Mouse (Mus musculus): ENCODE measurements around the gene Khdrbs1. TPM values are rescaled to one million over a fixed set of nuclear protein-coding genes. Genes with fewer than 3 reads are reported as not detected.
A peak's percentile ranks its signal among the peaks of the same experiment; 100 is the strongest.

Khdrbs1 gene
- total RNA-seq, 2 experiments from 2014 or later: 102 to 110 TPM

- peak; percentile 92 for DNase-seq
Observed at GRCm38 (mm10) chr4:129672083-129672877, 69.8 kb downstream of the Khdrbs1 start, which contains the start of gene Kpna6. TSS of gene Kpna6 (minus strand) at chr4:129672767.

- DNase-seq: peak; percentile 66
Observed at GRCm38 (mm10) chr4:129671491-129672082, 70.5 kb downstream of the Khdrbs1 start.

- no peak for DNase-seq
Observed at GRCm38 (mm10) chr4:129662255-129662813, 79.8 kb downstream of the Khdrbs1 start.

- no peak for DNase-seq
Observed at GRCm38 (mm10) chr4:129661584-129661983, 80.5 kb downstream of the Khdrbs1 start.

GRCm38 (mm10) chr4:129654770-129655169 lies 87.3 kb downstream of the Khdrbs1 start:
- no peak for DNase-seq

Small RNA genes within 50 kb of the gene (microRNA-seq; reads per million reads assigned to microRNA genes)
- 0 reads per million in 2 experiments for gene Gm28017
- 0 to 0.61 reads per million in 2 experiments for gene Mir7016

Other genes starting within 250 kb of the Khdrbs1 start
- gene Marcksl1, start 228.7 kb downstream of the Khdrbs1 start, total RNA-seq (2021): 10 to 100 TPM; 96.6 to 97.7 TPM
- 10 to 100 TPM; 45.0 to 46.4 TPM for gene Hdac1, start 199.6 kb downstream of the Khdrbs1 start, total RNA-seq (2021)
- gene Lck, start 168.7 kb downstream of the Khdrbs1 start, total RNA-seq (2021): under 1 TPM; 0.86 to 0.91 TPM
- gene Fam167b, start 163.8 kb downstream of the Khdrbs1 start, total RNA-seq (2021): 1 to 10 TPM; 1.5 TPM
- gene Eif3i, start 141.7 kb downstream of the Khdrbs1 start, total RNA-seq (2021): 100 to 1,000 TPM; 146 to 160 TPM
- 10 to 100 TPM; 64.8 to 72.1 TPM for gene Tmem234, start 141.6 kb downstream of the Khdrbs1 start, total RNA-seq (2021)
- gene Dcdc2b, start 128.0 kb downstream of the Khdrbs1 start, total RNA-seq (2021): under 1 TPM; 0.27 to 0.76 TPM
- 10 to 100 TPM in 1 of 2 experiments, 1 to 10 TPM in 1; 9.3 to 14.3 TPM for gene Iqcc, start 123.2 kb downstream of the Khdrbs1 start, total RNA-seq (2021)
- gene Ccdc28b, start 118.4 kb downstream of the Khdrbs1 start, total RNA-seq (2021): 10 to 100 TPM; 30.9 to 33.3 TPM
- 10 to 100 TPM; 40.0 to 41.9 TPM for gene Txlna, start 101.2 kb downstream of the Khdrbs1 start, total RNA-seq (2021)
- 10 to 100 TPM; 70.2 to 71.9 TPM for gene Kpna6, start 69.5 kb downstream of the Khdrbs1 start, total RNA-seq (2021)
- gene Tmem39b, start 45.5 kb downstream of the Khdrbs1 start, total RNA-seq (2021): 1 to 10 TPM; 6.6 to 6.7 TPM
- 100 to 1,000 TPM; 293 to 301 TPM for gene Ptp4a2, start 68.9 kb upstream of the Khdrbs1 start, total RNA-seq (2021)
- under 1 TPM in 1 of 2 experiments, not detected in 1; 0.11 TPM for gene Spocd1, start 186.9 kb upstream of the Khdrbs1 start, total RNA-seq (2021)
- gene Adgrb2, start 242.6 kb upstream of the Khdrbs1 start, total RNA-seq (2021): 1 to 10 TPM; 5.5 to 6.6 TPM